Mouse (Mus musculus) liver, embryonic 14.5 days (tissue): ENCODE results near the gene Stag1. TPM values are rescaled to one million over a fixed set of nuclear protein-coding genes. Genes with fewer than 3 reads are reported as not detected.

Source experiments
- ATAC-seq: fragments of 200-750 bp; cut with Nextera tagmentation; 2 replicates; pipeline ENCODE4 v1.8.0; 2017; ENCODE audit warnings: moderate number of reproducible peaks, mild to moderate bottlenecking, moderate library complexity; ENCODE audit not compliant: insufficient read depth
- DNase-seq, 3 experiments: peaks; one replicate each; pipeline ENCODE4 v3.0.0-alpha.2; 2012 to 2013; ENCODE audit warnings: low read depth in 3 of 3, low spot score in 3 of 3
- H3K27ac ChIP-seq: fragments of 300-500 bp; sonication (generic); 2 replicates; pipeline ENCODE4 v1.5.1; 2014; ENCODE audit warnings: moderate library complexity, mild to moderate bottlenecking, control low read depth, inconsistent platforms
- H3K27me3 ChIP-seq: fragments of 300-500 bp; sonication (generic); 2 replicates; pipeline ENCODE4 v1.6.1; 2014; ENCODE audit warnings: mild to moderate bottlenecking, low read length, moderate library complexity; ENCODE audit not compliant: control insufficient read depth, insufficient read depth
- H3K36me3 ChIP-seq: fragments of 300-500 bp; sonication (generic); replicated peaks from 2 replicates; pipeline ENCODE4 v1.6.1; 2014; ENCODE audit warnings: low read depth; ENCODE audit not compliant: control insufficient read depth, insufficient read depth
- H3K4me1 ChIP-seq, 2 experiments: fragments of 200-500 bp in 1 of 2; fragments of 300-500 bp in 1 of 2; sonication (generic) in 1 of 2; replicated peaks; 2 replicates each; pipeline ENCODE4 v1.6.1; 2012 to 2014; ENCODE audit warnings: antibody characterized with exemption in 1 of 2, inconsistent platforms in 1 of 2, low read length in 1 of 2; ENCODE audit not compliant: control insufficient read depth in 2 of 2, insufficient read depth in 2 of 2
- H3K4me2 ChIP-seq: fragments of 300-500 bp; sonication (generic); 2 replicates; pipeline ENCODE4 v1.6.1; 2014; ENCODE audit warnings: low read depth, mild to moderate bottlenecking, control low read depth, moderate library complexity
- H3K4me3 ChIP-seq, 2 experiments: fragments of 200-500 bp in 1 of 2; fragments of 300-500 bp in 1 of 2; sonication (generic) in 1 of 2; 2 replicates each; pipeline ENCODE4 v1.5.1; 2012 to 2014; ENCODE audit warnings: low read depth in 2 of 2, low read length in 2 of 2, mild to moderate bottlenecking in 2 of 2, control low read depth in 1 of 2, inconsistent platforms in 1 of 2, moderate library complexity in 1 of 2; ENCODE audit not compliant: insufficient read depth in 1 of 2
- H3K9ac ChIP-seq: fragments of 300-500 bp; sonication (generic); replicated peaks from 2 replicates; pipeline ENCODE4 v1.6.1; 2014; ENCODE audit warnings: mild to moderate bottlenecking, control low read depth, moderate library complexity
- H3K9me3 ChIP-seq: fragments of 300-500 bp; sonication (generic); 2 replicates; pipeline ENCODE4 v1.6.1; 2016; ENCODE audit warnings: low read length, mixed read lengths; ENCODE audit not compliant: control insufficient read depth
- CTCF ChIP-seq: IDR thresholded peaks from 2 replicates; pipeline ENCODE4 v1.5.1; 2016; ENCODE audit warnings: antibody characterized with exemption, low read depth, control low read depth
- EP300 ChIP-seq: IDR thresholded peaks from 2 replicates; pipeline ENCODE4 v1.6.1; 2016; ENCODE audit warnings: antibody characterized with exemption, low read depth
- WGBS: fragments of 180-500 bp; shearing (Covaris S2); extraction: QIAGEN DNeasy Blood & Tissue Kit; methylation state at CpG from one replicate; pipeline ENCODE4 v1.1.7; 2014; ENCODE audit not compliant: insufficient replicate concordance; 5-methylcytosine and 5-hydroxymethylcytosine counted together
- polyA plus RNA-seq, 2 experiments: library from polyadenylated mRNA; depleted of rRNA in 1 of 2; stranded (reverse) in 1 of 2; unstranded in 1 of 2; fragments of >200 nt; fragmentation: Nextera tagmentation in 1 of 2; extraction: Ambion mirVana in 1 of 2; gene quantifications; 2 replicates each; pipeline versions ENCODE4 v1.2.1 to v1.2.3; 2012 to 2014

Gene Stag1
- polyA plus RNA-seq, 2 experiments: 11.6 to 18.2 TPM

GRCm38 (mm10) chr9:100590462-100590861, 7.1 kb upstream of the Stag1 start:
- no peaks in the 10 kb centered on the region for H3K9me3 ChIP-seq
- TF ChIP-seq CTCF (no peak), EP300 (no peak)
- H3K27me3 ChIP-seq: no peaks in the 10 kb centered on the region
- H3K9ac ChIP-seq: no peak overlapping the region
- no peak overlapping the region for H3K4me2 ChIP-seq
- no peak for ATAC-seq
- no peak for DNase-seq
- H3K36me3 ChIP-seq: no peaks in the 10 kb centered on the region
- no peak overlapping the region for H3K4me3 ChIP-seq
- WGBS: 17% methylated on average over 4 of the region's 4 CpGs
- no peaks in the 10 kb centered on the region for H3K4me1 ChIP-seq
- H3K27ac ChIP-seq: no peak overlapping the region

- no peaks in the 10 kb centered on the region for H3K9me3 ChIP-seq
- H3K9ac ChIP-seq: no peak overlapping the region
- no peaks in the 10 kb centered on the region for H3K4me1 ChIP-seq
- H3K4me2 ChIP-seq: no peak overlapping the region
- no peak overlapping the region for H3K4me3 ChIP-seq
- no peaks in the 10 kb centered on the region for H3K36me3 ChIP-seq
- DNase-seq: peak in 1 of 3 experiments; percentile 17
- WGBS: 77% methylated on average over 8 of the region's 8 CpGs
- H3K27ac ChIP-seq: no peak overlapping the region
- no peaks in the 10 kb centered on the region for H3K27me3 ChIP-seq
- TF ChIP-seq EP300 (no peak), CTCF (no peak)
- no peak for ATAC-seq
Measured at GRCm38 (mm10) chr9:100596317-100596716, 1.3 kb upstream of the Stag1 start.

GRCm38 (mm10) chr9:100599761-100600328, 2.2 kb downstream of the Stag1 start:
- H3K27ac ChIP-seq: no peak overlapping the region
- no peaks in the 10 kb centered on the region for H3K27me3 ChIP-seq
- TF ChIP-seq EP300 (no peak), CTCF (no peak)
- H3K4me1 ChIP-seq: no peaks in the 10 kb centered on the region
- H3K9ac ChIP-seq: no peak overlapping the region
- DNase-seq (peak in 1 of 3 experiments; percentile 10), ATAC-seq (peak; percentile 31; the same call in 1 of the 2 replicates)
- no peak overlapping the region for H3K4me3 ChIP-seq
- no peaks in the 10 kb centered on the region for H3K9me3 ChIP-seq
- WGBS: 66% methylated on average over 3 of the region's 3 CpGs
- H3K36me3 ChIP-seq: no peaks in the 10 kb centered on the region
- no peak overlapping the region for H3K4me2 ChIP-seq

- Histone ChIP-seq H3K4me3 (no peak overlapping the region), H3K4me2 (no peak overlapping the region), H3K36me3 (no peaks in the 10 kb centered on the region), H3K9ac (no peak overlapping the region), H3K4me1 (no peaks in the 10 kb centered on the region), H3K27ac (no peak overlapping the region), H3K27me3 (no peaks in the 10 kb centered on the region), H3K9me3 (no peaks in the 10 kb centered on the region)
- no peak for ATAC-seq
- WGBS: 79% methylated on average over 1 of the region's 1 CpGs
- DNase-seq: no peak
- TF ChIP-seq CTCF: no peak
- TF ChIP-seq EP300: no peak
Measured at GRCm38 (mm10) chr9:100602130-100602529, 4.5 kb downstream of the Stag1 start.

GRCm38 (mm10) chr9:100603156-100603555, 5.6 kb downstream of the Stag1 start:
- no peaks in the 10 kb centered on the region for H3K9me3 ChIP-seq
- H3K4me1 ChIP-seq: no peaks in the 10 kb centered on the region
- no peaks in the 10 kb centered on the region for H3K36me3 ChIP-seq
- no peak overlapping the region for H3K4me2 ChIP-seq
- no peak for ATAC-seq
- H3K27me3 ChIP-seq: no peaks in the 10 kb centered on the region
- TF ChIP-seq EP300: no peak
- no peak for TF ChIP-seq CTCF
- H3K9ac ChIP-seq: no peak overlapping the region
- H3K4me3 ChIP-seq: no peak overlapping the region
- no peak overlapping the region for H3K27ac ChIP-seq
- 52% methylated on average over 5 of the region's 5 CpGs for WGBS
- no peak for DNase-seq
